Mouse (Mus musculus): ENCODE results near the gene Acot8. TPM values are rescaled to one million over a fixed set of nuclear protein-coding genes. Genes with fewer than 3 reads are reported as not detected.

Gene Acot8
- total and polyA plus RNA-seq, 2 experiments from 2014 or later, result 20.2 to 39.5 TPM

DNA sequence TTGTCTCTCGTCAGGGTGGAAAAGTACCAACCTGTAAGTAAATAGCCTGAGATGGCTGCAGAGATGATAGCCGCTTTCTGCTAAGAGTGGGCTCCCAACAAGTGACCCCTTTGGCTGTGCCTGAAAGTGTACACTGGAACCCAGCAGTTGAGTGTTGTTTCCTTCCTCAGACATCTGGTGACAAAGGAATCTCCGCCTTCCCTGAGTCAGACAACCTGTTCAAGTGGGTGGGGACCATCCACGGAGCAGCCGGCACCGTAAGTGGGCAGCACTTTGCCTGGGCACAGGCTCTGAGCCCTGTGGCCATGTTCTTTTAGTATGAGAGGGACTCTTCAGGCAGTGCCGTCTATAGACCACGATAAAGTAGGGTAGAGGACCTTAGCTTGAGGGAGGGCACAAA lies 33.6 kb downstream of the Acot8 start:
- TF ChIP-seq CTCF (IDR thresholded peaks at IDR 0.05; ENCODE audit: low read depth), result no peak
- Histone ChIP-seq H3K36me3 (ENCODE audit: insufficient read depth, low read length) (peaks cover 19% of the 10 kb centered on the region; the same call in 1 of the 2 replicates), H3K9ac (replicated peaks; ENCODE audit: low read length) (no peak overlapping the region), H3K4me1 (ENCODE audit: insufficient read depth, low read length) (peaks cover 9% of the 10 kb centered on the region), H3K4me3 (ENCODE audit: low read length) (peak overlapping the region; percentile 73), H3K27ac (no peak overlapping the region), H3K27me3 (ENCODE audit: insufficient read depth, low read length) (no peaks in the 10 kb centered on the region), H3K4me2 (ENCODE audit: low read depth, low read length) (peak overlapping the region; percentile 99), H3K9me3 (ENCODE audit: low read length) (no peaks in the 10 kb centered on the region)
- DNase-seq (ENCODE audit: low spot score), result no peak
- ATAC-seq, result no peak
- WGBS, result 80% methylated on average over 8 of the region's 8 CpGs

- Histone ChIP-seq H3K9me3 (ENCODE audit: low read length) (no peaks in the 10 kb centered on the region), H3K27me3 (ENCODE audit: insufficient read depth, low read length) (no peaks in the 10 kb centered on the region), H3K4me1 (ENCODE audit: insufficient read depth, low read length) (peaks cover 9% of the 10 kb centered on the region), H3K36me3 (ENCODE audit: insufficient read depth, low read length) (peaks cover 28% of the 10 kb centered on the region; the same call in 1 of the 2 replicates), H3K4me2 (ENCODE audit: low read depth, low read length) (peak overlapping the region; percentile 99), H3K27ac (no peak overlapping the region), H3K9ac (replicated peaks; ENCODE audit: low read length) (peak overlapping the region; percentile 40; the same call in 1 of the 2 replicates), H3K4me3 (ENCODE audit: low read length) (peak overlapping the region; percentile 73)
- WGBS, result 4% methylated on average over 15 of the region's 15 CpGs
- TF ChIP-seq CTCF (IDR thresholded peaks at IDR 0.05; ENCODE audit: low read depth), result no peak
- ATAC-seq (no peak), DNase-seq (ENCODE audit: low spot score) (no peak)
Measured at GRCm38 (mm10) chr2:164770279-164770678, 34.4 kb downstream of the Acot8 start.

DNA sequence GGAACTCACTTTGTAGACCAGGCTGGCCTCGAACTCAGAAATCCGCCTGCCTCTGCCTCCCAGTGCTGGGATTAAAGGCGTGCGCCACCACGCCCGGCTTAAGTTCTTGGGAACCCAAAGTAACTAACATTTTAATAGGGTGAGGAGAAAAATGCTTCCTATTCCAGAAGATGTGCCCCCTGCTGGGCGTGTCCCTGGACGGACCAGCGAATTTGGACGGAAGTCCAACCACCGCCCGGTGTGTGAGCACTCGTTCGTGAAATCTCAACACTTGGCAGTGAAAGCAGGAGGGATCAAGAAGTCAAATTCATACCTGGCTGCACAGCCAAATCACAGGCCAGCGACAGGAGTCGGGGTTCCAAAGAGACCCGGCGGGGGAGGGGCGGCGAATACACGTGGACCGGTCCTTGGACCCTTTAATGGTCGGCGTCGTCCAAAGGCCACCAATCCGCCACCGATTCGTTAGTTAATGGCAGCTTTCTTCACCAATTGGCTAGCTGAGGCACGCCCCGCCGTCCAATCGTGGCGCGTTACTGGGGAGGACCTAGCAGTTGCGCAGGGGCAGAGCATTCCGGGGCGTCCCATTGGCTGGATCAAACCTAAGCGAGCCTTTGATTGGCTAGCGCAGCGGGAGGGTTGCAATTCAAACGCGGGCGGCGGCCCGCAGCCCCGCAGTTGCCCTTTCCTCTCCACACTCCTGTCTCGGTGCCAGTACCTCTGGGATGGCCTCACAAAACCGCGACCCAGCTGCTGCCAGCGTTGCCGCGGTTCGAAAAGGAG lies 35.2 kb downstream of the Acot8 start, which contains the start of gene Ube2c:
TSS of gene Ube2c (plus strand) at position 641 of the 780 bp plus-strand sequence.
- Histone ChIP-seq H3K36me3 (ENCODE audit: insufficient read depth, low read length) (peaks cover 33% of the 10 kb centered on the region; the same call in 1 of the 2 replicates), H3K4me3 (ENCODE audit: low read length) (peak within 1 kb of the TSS; percentile 73), H3K4me2 (ENCODE audit: low read depth, low read length) (peak within 1 kb of the TSS; percentile 99), H3K4me1 (ENCODE audit: insufficient read depth, low read length) (peaks cover 9% of the 10 kb centered on the region), H3K9ac (replicated peaks; ENCODE audit: low read length) (peak within 1 kb of the TSS; percentile 40; the same call in 1 of the 2 replicates), H3K9me3 (ENCODE audit: low read length) (no peaks in the 10 kb centered on the region), H3K27ac (peak within 1 kb of the TSS; percentile 3; the same call in 1 of the 2 replicates), H3K27me3 (ENCODE audit: insufficient read depth, low read length) (no peaks in the 10 kb centered on the region)
- WGBS, result 2% methylated on average over 53 of the region's 53 CpGs
- peak; percentile 100 for ATAC-seq
- peak; percentile 99 for DNase-seq (ENCODE audit: low spot score)
- peak; percentile 40 for TF ChIP-seq CTCF (IDR thresholded peaks at IDR 0.05; ENCODE audit: low read depth)

GRCm38 (mm10) chr2:164767812-164768540 lies 36.7 kb downstream of the Acot8 start:
- peaks cover 9% of the 10 kb centered on the region for H3K4me1 ChIP-seq (ENCODE audit: insufficient read depth, low read length)
- no peak for TF ChIP-seq CTCF (IDR thresholded peaks at IDR 0.05; ENCODE audit: low read depth)
- H3K27me3 ChIP-seq (ENCODE audit: insufficient read depth, low read length), result no peaks in the 10 kb centered on the region
- H3K27ac ChIP-seq, result peak overlapping the region; percentile 36; the same call in 1 of the 2 replicates
- no peak for ATAC-seq
- WGBS, result 86% methylated on average over 15 of the region's 15 CpGs
- no peak overlapping the region for H3K4me3 ChIP-seq (ENCODE audit: low read length)
- H3K36me3 ChIP-seq (ENCODE audit: insufficient read depth, low read length), result peaks cover 33% of the 10 kb centered on the region; the same call in 1 of the 2 replicates
- DNase-seq (ENCODE audit: low spot score), result no peak
- no peaks in the 10 kb centered on the region for H3K9me3 ChIP-seq (ENCODE audit: low read length)
- H3K9ac ChIP-seq (replicated peaks; ENCODE audit: low read length), result no peak overlapping the region
- H3K4me2 ChIP-seq (ENCODE audit: low read depth, low read length), result no peak overlapping the region

DNA sequence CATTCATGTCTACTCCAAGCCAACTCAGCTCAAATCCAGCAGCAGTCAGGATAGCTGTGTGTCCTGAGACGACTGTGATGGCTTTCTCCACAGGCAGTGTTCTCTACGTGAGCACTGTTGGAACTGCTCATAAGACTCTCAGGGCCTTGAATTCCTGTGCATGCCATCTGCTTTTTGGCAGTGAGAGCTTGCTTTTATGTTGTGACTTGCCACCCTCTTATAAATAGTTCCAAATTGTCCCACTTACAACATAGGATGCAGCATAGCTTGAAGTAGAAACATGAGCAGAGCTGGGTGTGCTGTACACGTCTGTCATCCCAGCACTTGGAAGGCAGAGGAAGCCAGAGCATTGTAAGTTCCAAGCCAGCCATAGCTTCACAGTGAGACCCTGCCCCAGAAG lies 38.8 kb downstream of the Acot8 start:
- no peak overlapping the region for H3K9ac ChIP-seq (replicated peaks; ENCODE audit: low read length)
- H3K4me3 ChIP-seq (ENCODE audit: low read length), result no peak overlapping the region
- no peaks in the 10 kb centered on the region for H3K27me3 ChIP-seq (ENCODE audit: insufficient read depth, low read length)
- peaks cover 47% of the 10 kb centered on the region; the same call in 1 of the 2 replicates for H3K36me3 ChIP-seq (ENCODE audit: insufficient read depth, low read length)
- H3K4me2 ChIP-seq (ENCODE audit: low read depth, low read length), result no peak overlapping the region
- ATAC-seq (no peak), DNase-seq (ENCODE audit: low spot score) (no peak)
- 70% methylated on average over 3 of the region's 3 CpGs for WGBS
- H3K9me3 ChIP-seq (ENCODE audit: low read length), result no peaks in the 10 kb centered on the region
- TF ChIP-seq CTCF (IDR thresholded peaks at IDR 0.05; ENCODE audit: low read depth), result no peak
- peaks cover 9% of the 10 kb centered on the region for H3K4me1 ChIP-seq (ENCODE audit: insufficient read depth, low read length)
- H3K27ac ChIP-seq, result no peak overlapping the region

DNA sequence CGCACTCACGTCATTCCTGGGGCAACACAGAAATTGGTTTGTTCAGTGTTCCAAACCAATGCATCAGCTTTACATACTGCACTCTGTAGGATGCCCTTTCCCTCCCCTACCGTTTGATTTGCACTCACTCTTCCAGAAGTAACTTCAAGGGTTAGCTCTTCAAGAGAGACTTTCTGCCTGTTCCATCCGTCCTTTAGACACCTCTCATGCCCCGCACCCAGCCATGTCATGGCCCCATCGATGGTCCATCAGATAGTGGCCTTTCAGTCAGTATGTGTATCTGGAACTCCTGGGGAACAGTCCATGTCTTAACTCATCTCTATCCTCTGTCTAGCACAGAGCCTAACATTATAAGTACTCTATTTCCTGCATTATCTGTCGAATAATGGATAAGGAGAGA lies 42.1 kb downstream of the Acot8 start:
- ATAC-seq (no peak), DNase-seq (ENCODE audit: low spot score) (no peak)

More for the DNA sequence above, 42.1 kb downstream of the Acot8 start:
- Histone ChIP-seq H3K9ac (replicated peaks; ENCODE audit: low read length) (no peak overlapping the region), H3K4me3 (ENCODE audit: low read length) (no peak overlapping the region), H3K27me3 (ENCODE audit: insufficient read depth, low read length) (no peaks in the 10 kb centered on the region), H3K36me3 (ENCODE audit: insufficient read depth, low read length) (peaks cover 62% of the 10 kb centered on the region), H3K4me1 (ENCODE audit: insufficient read depth, low read length) (no peaks in the 10 kb centered on the region), H3K4me2 (ENCODE audit: low read depth, low read length) (no peak overlapping the region), H3K9me3 (ENCODE audit: low read length) (no peaks in the 10 kb centered on the region), H3K27ac (no peak overlapping the region)
- TF ChIP-seq CTCF (IDR thresholded peaks at IDR 0.05; ENCODE audit: low read depth), result no peak
- WGBS, result 82% methylated on average over 7 of the region's 7 CpGs

Measured in hindbrain, postnatal 0 days (tissue).